Mouse (Mus musculus) forebrain, embryonic 11.5 days (tissue): Measurements from ENCODE around the gene Nav2. TPM values are rescaled to one million over a fixed set of nuclear protein-coding genes. Genes with fewer than 3 reads are reported as not detected.

Source experiments
- ATAC-seq: fragments of 200-750 bp; cut with Nextera tagmentation; replicated peaks from 2 replicates; pipeline ENCODE4 v1.8.0; 2017; ENCODE audit warnings: moderate TSS enrichment; ENCODE audit not compliant: low FRiP score
- DNase-seq: peaks from one replicate; pipeline ENCODE4 v3.0.0-alpha.2; 2017; ENCODE audit warnings: low spot score
- H3K27ac ChIP-seq: fragments of 300-500 bp; sonication (generic); 2 replicates; pipeline ENCODE4 v1.5.1; 2014; ENCODE audit warnings: low read depth, low read length
- H3K27me3 ChIP-seq: fragments of 300-500 bp; sonication (generic); 2 replicates; pipeline ENCODE4 v1.6.1; 2014; ENCODE audit warnings: mild to moderate bottlenecking, low read length, mixed read lengths; ENCODE audit not compliant: control insufficient read depth, insufficient read depth
- H3K36me3 ChIP-seq: fragments of 300-500 bp; sonication (generic); 2 replicates; pipeline ENCODE4 v1.6.1; 2014; ENCODE audit warnings: mild to moderate bottlenecking, low read length, moderate library complexity, mixed read lengths; ENCODE audit not compliant: control insufficient read depth, insufficient read depth
- H3K4me1 ChIP-seq: fragments of 300-500 bp; sonication (generic); replicated peaks from 2 replicates; pipeline ENCODE4 v1.6.1; 2014; ENCODE audit warnings: low read length, mixed read lengths; ENCODE audit not compliant: control insufficient read depth, insufficient read depth
- H3K4me2 ChIP-seq: fragments of 300-500 bp; sonication (generic); 2 replicates; pipeline ENCODE4 v1.6.1; 2014; ENCODE audit warnings: low read depth, mild to moderate bottlenecking, low read length, moderate library complexity, mixed read lengths; ENCODE audit not compliant: severe bottlenecking
- H3K4me3 ChIP-seq: fragments of 300-500 bp; sonication (generic); 2 replicates; pipeline ENCODE4 v1.5.1; 2014; ENCODE audit warnings: low read depth, low read length
- H3K9ac ChIP-seq: fragments of 300-500 bp; sonication (generic); 2 replicates; pipeline ENCODE4 v1.6.1; 2014; ENCODE audit warnings: low read length
- H3K9me3 ChIP-seq: fragments of 300-500 bp; sonication (generic); 2 replicates; pipeline ENCODE4 v1.6.1; 2016; ENCODE audit warnings: low read length, mixed read lengths; ENCODE audit not compliant: control insufficient read depth
- WGBS: fragments of 180-500 bp; shearing (Covaris S2); extraction: QIAGEN DNeasy Blood & Tissue Kit; methylation state at CpG from one replicate; pipeline ENCODE4 v1.1.7; 2014; 5-methylcytosine and 5-hydroxymethylcytosine counted together
- polyA plus RNA-seq: library from polyadenylated mRNA; unstranded; fragments of >200 nt; fragmentation: Nextera tagmentation; extraction: Ambion mirVana; gene quantifications from 2 replicates; pipeline ENCODE4 v1.2.1, GENCODE M21; 2014

Nav2 gene
- polyA plus RNA-seq, 1 experiment from 2014 or later = 7.2 TPM

DNA sequence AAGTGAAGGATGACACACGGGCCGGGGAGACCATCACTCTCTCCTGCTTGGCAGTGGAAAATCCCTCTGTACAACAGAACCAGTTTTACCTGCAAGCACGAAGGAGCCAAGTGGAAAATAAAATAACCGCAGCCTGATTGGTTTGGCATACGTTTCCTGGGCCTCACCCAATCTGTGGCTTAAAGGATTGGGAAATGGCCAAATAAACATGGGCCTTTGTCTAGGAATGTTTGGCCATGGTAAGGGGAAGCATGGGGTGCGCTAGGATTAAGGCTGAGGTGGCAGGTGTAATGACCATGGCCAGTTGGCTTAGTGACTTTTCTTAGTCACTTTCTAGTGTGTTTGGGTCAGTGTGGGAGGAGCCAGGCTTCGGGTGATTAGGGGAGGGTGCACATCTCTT lies 424.1 kb downstream of the Nav2 start:
- H3K9me3 ChIP-seq = no peaks in the 10 kb centered on the region
- H3K4me2 ChIP-seq = no peak overlapping the region
- H3K27me3 ChIP-seq = no peaks in the 10 kb centered on the region
- H3K4me1 ChIP-seq = no peaks in the 10 kb centered on the region
- H3K4me3 ChIP-seq = no peak overlapping the region
- WGBS = 91% methylated on average over 7 of the region's 7 CpGs
- no peak overlapping the region for H3K27ac ChIP-seq
- no peak for DNase-seq
- no peak overlapping the region for H3K9ac ChIP-seq
- H3K36me3 ChIP-seq = no peaks in the 10 kb centered on the region
- ATAC-seq = no peak

DNA sequence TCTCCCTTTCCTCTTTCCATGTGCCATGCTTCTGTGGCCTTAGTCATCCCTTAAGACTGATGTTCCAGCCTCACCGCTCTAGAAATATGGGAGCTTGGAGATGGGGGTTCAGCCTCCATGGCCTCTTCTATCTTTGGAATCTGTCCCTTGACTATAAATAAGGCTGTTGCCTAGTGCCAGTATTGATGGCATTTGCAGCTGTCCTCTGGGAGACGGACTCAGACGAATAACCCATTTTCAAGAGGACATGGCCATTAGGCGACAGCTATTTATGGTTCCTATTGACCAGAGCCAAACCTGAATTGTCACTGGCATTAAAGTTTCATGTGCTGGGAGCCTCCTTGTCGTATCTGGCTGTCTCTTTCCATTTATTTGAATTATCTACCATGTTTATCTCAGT lies 425.6 kb downstream of the Nav2 start:
- H3K4me3 ChIP-seq = no peak overlapping the region
- no peak for ATAC-seq
- 93% methylated on average over 5 of the region's 5 CpGs for WGBS
- H3K36me3 ChIP-seq = no peaks in the 10 kb centered on the region
- no peak overlapping the region for H3K9ac ChIP-seq
- peaks cover 5% of the 10 kb centered on the region; the same call in 1 of the 2 replicates for H3K4me1 ChIP-seq
- no peak overlapping the region for H3K27ac ChIP-seq
- H3K27me3 ChIP-seq = no peaks in the 10 kb centered on the region
- H3K9me3 ChIP-seq = no peaks in the 10 kb centered on the region
- DNase-seq = no peak
- no peak overlapping the region for H3K4me2 ChIP-seq

DNA sequence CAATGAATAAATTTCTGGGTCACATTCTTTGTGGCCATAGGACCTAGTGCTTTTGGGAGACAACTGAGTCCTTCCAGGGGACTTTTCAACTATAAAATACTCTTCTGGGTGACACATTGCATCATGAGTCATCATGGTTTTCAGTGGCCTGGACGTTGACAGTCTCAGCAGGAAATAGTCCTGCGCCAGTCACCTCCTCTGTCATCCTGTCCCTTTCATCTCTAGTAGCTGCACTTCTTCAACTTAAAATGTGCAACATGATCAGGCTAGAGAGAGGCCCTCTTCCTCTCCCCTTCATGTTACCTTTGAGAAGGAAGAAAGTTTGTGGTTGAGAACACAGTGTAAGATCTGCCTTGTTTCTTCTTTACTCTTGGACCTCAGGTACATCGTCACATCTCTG lies 426.5 kb downstream of the Nav2 start:
- Histone ChIP-seq H3K9ac (no peak overlapping the region), H3K4me3 (no peak overlapping the region), H3K27ac (no peak overlapping the region), H3K9me3 (no peaks in the 10 kb centered on the region), H3K4me2 (no peak overlapping the region), H3K27me3 (no peaks in the 10 kb centered on the region), H3K36me3 (no peaks in the 10 kb centered on the region), H3K4me1 (peaks cover 5% of the 10 kb centered on the region; the same call in 1 of the 2 replicates)
- WGBS = 80% methylated on average over 3 of the region's 3 CpGs
- DNase-seq (no peak), ATAC-seq (no peak)

DNA sequence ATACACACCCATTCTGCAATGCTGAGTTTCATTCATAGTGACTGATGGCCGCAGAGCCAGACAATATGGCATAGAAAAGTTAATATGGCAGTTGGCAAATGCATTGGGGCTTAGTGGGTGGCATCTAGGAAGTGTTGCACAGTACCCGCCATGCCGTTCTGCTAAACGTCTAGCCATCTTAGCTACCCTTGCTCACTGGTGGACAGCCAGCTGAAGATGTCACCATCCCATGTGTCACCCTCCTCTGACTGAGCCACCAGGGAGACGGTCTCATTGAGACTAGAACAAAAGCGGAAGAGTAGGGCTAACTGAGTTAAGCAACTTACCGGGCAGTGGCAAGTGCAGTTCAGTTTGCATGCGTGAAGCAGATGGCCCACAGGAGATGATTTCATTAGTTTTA lies 428.2 kb downstream of the Nav2 start:
- H3K27ac ChIP-seq = no peak overlapping the region

DNA sequence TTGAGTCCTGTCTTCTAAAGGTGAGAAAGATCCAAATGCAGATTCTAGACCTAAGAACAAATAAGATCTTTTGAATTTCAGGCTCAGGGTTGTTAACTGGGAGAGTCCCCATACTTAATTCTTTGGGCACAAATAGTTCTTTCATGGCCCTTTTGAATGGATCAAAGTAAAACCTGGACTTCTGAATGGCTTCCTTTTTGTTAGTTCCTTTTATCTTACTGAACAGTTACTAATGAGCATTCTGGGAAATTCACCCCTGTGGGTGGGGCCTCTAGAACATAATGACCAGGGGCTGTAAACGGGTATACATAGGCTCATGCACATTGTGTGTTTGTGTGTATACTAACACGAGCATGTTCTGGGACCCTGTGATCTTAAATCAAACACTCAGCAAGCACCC lies 429.2 kb downstream of the Nav2 start:
- H3K27me3 ChIP-seq = no peaks in the 10 kb centered on the region
- no peak overlapping the region for H3K4me3 ChIP-seq
- H3K4me1 ChIP-seq = peaks cover 9% of the 10 kb centered on the region; the same call in 1 of the 2 replicates
- H3K9me3 ChIP-seq = no peaks in the 10 kb centered on the region
- no peak overlapping the region for H3K4me2 ChIP-seq
- DNase-seq = no peak
- H3K9ac ChIP-seq = no peak overlapping the region
- H3K27ac ChIP-seq = peak overlapping the region; percentile 39; the same call in 1 of the 2 replicates
- 2% methylated on average over 2 of the region's 2 CpGs for WGBS
- H3K36me3 ChIP-seq = no peaks in the 10 kb centered on the region
- peak; percentile 85 for ATAC-seq

More for the DNA sequence above, 428.2 kb downstream of the Nav2 start:
- no peak for ATAC-seq
- DNase-seq = no peak
- Histone ChIP-seq H3K4me2 (no peak overlapping the region), H3K4me3 (no peak overlapping the region), H3K36me3 (no peaks in the 10 kb centered on the region), H3K9me3 (no peaks in the 10 kb centered on the region), H3K4me1 (peaks cover 9% of the 10 kb centered on the region; the same call in 1 of the 2 replicates), H3K27me3 (no peaks in the 10 kb centered on the region), H3K9ac (no peak overlapping the region)
- WGBS = 79% methylated on average over 8 of the region's 8 CpGs

DNA sequence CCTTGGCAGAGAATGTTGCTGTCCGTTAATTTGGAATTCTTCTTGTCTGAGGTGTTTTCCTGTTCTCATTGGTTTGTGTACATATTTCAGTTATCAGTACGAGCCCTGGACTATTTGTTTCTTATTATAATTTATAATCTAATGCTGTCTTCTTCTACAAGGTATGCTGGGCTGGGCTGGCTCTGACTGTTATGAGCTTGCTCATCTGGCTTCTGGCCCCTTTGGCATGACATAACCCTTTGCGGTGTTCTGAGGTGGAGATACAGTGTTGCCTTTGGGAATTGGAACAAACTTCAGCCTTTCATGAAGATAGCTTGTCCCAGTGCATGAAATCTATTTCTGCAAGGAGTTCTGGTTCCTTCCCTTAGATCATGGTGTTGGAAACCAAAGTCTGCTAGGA lies 431.4 kb downstream of the Nav2 start:
- no peak overlapping the region for H3K27ac ChIP-seq
- no peak for ATAC-seq
- H3K4me1 ChIP-seq = peaks cover 12% of the 10 kb centered on the region; the same call in 1 of the 2 replicates
- no peak overlapping the region for H3K4me3 ChIP-seq
- H3K4me2 ChIP-seq = no peak overlapping the region
- no peaks in the 10 kb centered on the region for H3K27me3 ChIP-seq
- H3K36me3 ChIP-seq = no peaks in the 10 kb centered on the region
- DNase-seq = no peak
- no peaks in the 10 kb centered on the region for H3K9me3 ChIP-seq
- H3K9ac ChIP-seq = no peak overlapping the region
- WGBS = 92% methylated on average over 3 of the region's 3 CpGs

DNA sequence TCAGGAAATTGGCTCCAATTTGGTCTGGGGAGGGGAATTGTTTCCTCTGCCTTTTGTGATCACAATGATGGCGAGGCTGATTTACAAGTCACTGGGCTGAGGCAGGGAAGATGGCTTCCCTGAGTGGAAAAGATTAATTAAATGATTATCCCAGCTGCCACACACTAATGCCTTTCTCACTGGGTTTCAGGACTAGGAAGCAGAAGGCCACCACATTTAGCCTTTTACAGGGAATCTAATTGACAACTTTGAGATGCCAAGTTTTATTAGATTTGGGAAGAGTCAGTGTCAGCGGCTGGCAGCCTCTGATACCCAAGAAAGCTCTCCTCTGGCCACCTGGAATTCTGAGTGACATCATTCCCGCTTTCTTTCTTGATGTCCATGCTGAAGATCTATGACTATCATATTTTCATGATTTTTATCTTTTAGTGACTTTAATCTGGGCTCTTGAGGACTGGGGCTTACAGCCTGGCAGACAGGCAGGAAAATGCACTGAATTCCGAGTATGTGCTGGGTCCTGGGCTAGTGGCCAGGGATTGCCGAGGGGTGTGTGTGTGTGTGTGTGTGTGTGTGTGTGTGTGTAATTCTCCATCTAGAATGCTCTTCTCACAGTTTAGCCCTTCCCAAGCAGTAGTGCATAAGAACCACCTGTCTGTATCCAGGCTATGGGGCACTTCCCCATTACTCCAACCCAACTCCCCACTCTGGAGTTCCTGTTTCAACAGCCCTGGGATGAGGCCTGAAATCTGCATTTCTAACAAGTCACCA lies 432.8 kb downstream of the Nav2 start:
- Histone ChIP-seq H3K9me3 (no peaks in the 10 kb centered on the region), H3K4me3 (no peak overlapping the region), H3K27ac (peak overlapping the region; percentile 25; the same call in 1 of the 2 replicates), H3K9ac (no peak overlapping the region), H3K27me3 (no peaks in the 10 kb centered on the region), H3K36me3 (no peaks in the 10 kb centered on the region), H3K4me1 (peaks cover 12% of the 10 kb centered on the region; the same call in 1 of the 2 replicates), H3K4me2 (no peak overlapping the region)
- no peak for ATAC-seq
- WGBS = 51% methylated on average over 5 of the region's 5 CpGs
- DNase-seq = no peak

DNA sequence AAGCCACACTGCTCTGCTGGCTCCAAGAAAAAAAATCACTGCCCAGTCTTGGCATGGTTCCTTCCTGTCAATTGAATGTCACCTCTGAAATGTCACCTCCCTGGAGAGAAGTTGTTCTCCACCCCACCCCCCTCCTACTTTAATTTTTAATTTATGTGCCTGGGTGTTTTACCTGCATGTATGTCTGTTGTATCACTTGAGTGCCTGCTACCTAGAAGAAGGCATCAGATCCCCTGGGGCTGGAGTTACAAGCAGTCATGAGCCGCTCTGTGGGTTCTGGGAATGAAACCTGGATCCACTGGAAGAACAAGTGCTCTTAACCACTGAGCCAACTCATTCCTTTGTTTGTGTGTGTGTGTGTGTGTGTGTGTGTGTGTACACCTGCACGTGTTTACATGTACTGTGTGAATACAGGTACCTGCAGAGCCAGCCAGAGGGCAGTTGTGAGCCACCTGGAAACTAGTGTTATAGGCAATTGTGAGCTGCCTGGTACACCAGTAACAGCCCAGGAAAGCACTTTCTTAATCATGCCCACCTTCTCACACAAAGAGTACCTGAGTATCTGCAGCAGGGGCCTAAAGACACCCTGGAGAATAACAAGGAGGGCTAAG lies 433.5 kb downstream of the Nav2 start:
- Histone ChIP-seq H3K27me3 (no peaks in the 10 kb centered on the region), H3K27ac (no peak overlapping the region), H3K4me1 (peaks cover 12% of the 10 kb centered on the region; the same call in 1 of the 2 replicates), H3K9me3 (no peaks in the 10 kb centered on the region), H3K9ac (no peak overlapping the region), H3K4me2 (no peak overlapping the region), H3K36me3 (no peaks in the 10 kb centered on the region), H3K4me3 (no peak overlapping the region)
- 85% methylated on average over 2 of the region's 2 CpGs for WGBS
- ATAC-seq = no peak
- DNase-seq = no peak
